Comparison of ENCODE assay signal across 8 mouse cellular contexts in the genomic region with DNA sequence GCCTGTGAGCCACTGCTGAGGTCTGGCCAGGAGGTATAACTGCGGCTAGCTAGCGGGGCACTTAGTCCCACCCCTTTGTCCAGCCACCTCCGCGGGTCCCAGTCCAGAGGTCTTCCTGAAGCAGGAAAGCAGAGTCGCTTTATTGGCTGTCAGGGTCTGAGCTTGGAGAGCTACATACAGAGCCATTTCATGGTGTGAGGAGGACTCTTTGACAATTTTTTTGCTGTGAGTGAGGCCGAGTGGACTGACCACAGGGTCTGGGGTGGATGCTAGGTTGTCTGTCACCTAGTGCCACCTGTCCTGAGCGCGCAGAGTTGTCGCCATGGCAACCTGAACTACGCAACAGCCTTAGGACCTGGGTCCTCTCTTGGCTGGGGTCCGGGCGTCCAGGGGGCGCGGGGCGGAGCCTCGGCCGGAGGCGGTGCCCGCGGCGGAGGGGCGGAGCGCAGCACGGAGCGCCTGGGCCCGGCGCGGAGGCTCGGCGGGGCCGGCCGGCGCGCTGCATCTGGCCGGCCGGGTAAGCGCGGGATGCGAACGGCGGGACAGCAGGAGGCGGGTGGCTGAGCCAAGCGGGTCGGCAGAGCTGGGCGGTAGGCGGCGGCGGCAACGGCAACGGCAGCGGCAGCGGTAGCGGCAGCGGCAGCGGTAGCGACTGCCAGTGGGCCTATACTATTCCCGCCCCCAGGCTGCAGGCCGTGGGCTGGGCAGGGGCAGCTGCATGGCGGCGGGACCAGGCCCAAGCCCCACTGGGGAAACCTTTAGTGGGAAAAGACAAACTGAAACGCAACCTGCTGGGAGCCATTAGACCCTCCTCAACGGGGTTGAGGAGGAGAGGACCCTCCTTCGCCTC. TPM values are rescaled to one million over a fixed set of nuclear protein-coding genes. Genes with fewer than 3 reads are reported as not detected.
DNase-seq lines count a peak whose midpoint lies in the region; ATAC-seq and TF ChIP-seq lines count a peak whose summit lies in the region.

Tmem121 (plus strand) TSS at position 489 of the 850 bp plus-strand sequence.

- no peaks in the 10 kb centered on the region for H3K36me3 ChIP-seq in heart, embryonic 15.5 days
- no peaks in the 10 kb centered on the region; the same call in 1 of the 2 replicates for H3K36me3 ChIP-seq in ES-E14 (ENCODE audit: control insufficient read depth, insufficient read depth, low read length, poor library complexity, severe bottlenecking)
- H3K36me3 ChIP-seq in hindbrain, embryonic 11.5 days (ENCODE audit: control insufficient read depth, insufficient read depth, low read length) = no peaks in the 10 kb centered on the region
- no peaks in the 10 kb centered on the region; the same call in 1 of the 2 replicates for H3K36me3 ChIP-seq in limb, embryonic 11.5 days (ENCODE audit: control insufficient read depth, insufficient read depth, low read length)

- TF ChIP-seq POLR2A in olfactory bulb, adult 2 months (IDR thresholded peaks at IDR 0.05; ENCODE audit: insufficient read depth, low read depth, low read length) = peak; percentile 47

- H3K4me3 ChIP-seq in heart, embryonic 15.5 days = peak within 1 kb of the TSS; percentile 65
- peak within 1 kb of the TSS; percentile 80 to 88 for H3K4me3 ChIP-seq in ES-E14 (ENCODE audit: insufficient read depth in 1 of 2, low read depth in 1 of 2, low read length in 2 of 2, poor library complexity in 1 of 2, severe bottlenecking in 1 of 2)
- H3K4me3 ChIP-seq in hindbrain, embryonic 11.5 days (ENCODE audit: low read depth, low read length) = peak within 1 kb of the TSS; percentile 67
- peak within 1 kb of the TSS; percentile 62 for H3K4me3 ChIP-seq in limb, embryonic 11.5 days (ENCODE audit: low read depth, low read length)
- H3K4me3 ChIP-seq in olfactory bulb, adult 2 months (ENCODE audit: insufficient read depth, low read depth, low read length) = peak within 1 kb of the TSS; percentile 94

- WGBS in heart, embryonic 15.5 days = 3% methylated on average over 63 of the region's 63 CpGs
- 1% methylated on average over 60 of the region's 63 CpGs for WGBS in hindbrain, embryonic 11.5 days
- 1% methylated on average over 63 of the region's 63 CpGs for WGBS in limb, embryonic 11.5 days
- WGBS in olfactory bulb, adult 2 months = 2% methylated on average over 62 of the region's 63 CpGs

- H3K4me2 ChIP-seq in heart, embryonic 15.5 days = peak within 1 kb of the TSS; percentile 95
- peak within 1 kb of the TSS; percentile 83 for H3K4me2 ChIP-seq in hindbrain, embryonic 11.5 days (replicated peaks; ENCODE audit: low read depth, low read length)
- peak within 1 kb of the TSS; percentile 89 for H3K4me2 ChIP-seq in limb, embryonic 11.5 days (ENCODE audit: low read depth, severe bottlenecking)

- no peak for TF ChIP-seq CTCF in olfactory bulb, adult 2 months (IDR thresholded peaks at IDR 0.05; ENCODE audit: insufficient read depth, low read depth, low read length)

- H3K27ac ChIP-seq in heart, embryonic 15.5 days = no peak within 1 kb of the TSS
- H3K27ac ChIP-seq in ES-E14 (ENCODE audit: insufficient read depth, low read depth, low read length, poor library complexity, severe bottlenecking) = no peak within 1 kb of the TSS
- H3K27ac ChIP-seq in hindbrain, embryonic 11.5 days (ENCODE audit: low read depth, low read length) = no peak within 1 kb of the TSS
- no peak within 1 kb of the TSS for H3K27ac ChIP-seq in limb, embryonic 11.5 days (replicated peaks; ENCODE audit: low read depth, low read length)
- peak within 1 kb of the TSS; percentile 40; the same call in 1 of the 2 replicates for H3K27ac ChIP-seq in olfactory bulb, adult 2 months (ENCODE audit: insufficient read depth, low read depth, low read length)

- peak; percentile 19; the same call in 1 of the 2 replicates for ATAC-seq in heart, embryonic 15.5 days (replicated peaks; ENCODE audit: insufficient number of reproducible peaks, insufficient read depth, low FRiP score, low read depth)
- peak; percentile 77 for ATAC-seq in hindbrain, embryonic 11.5 days (ENCODE audit: low FRiP score)
- ATAC-seq in limb, embryonic 11.5 days (ENCODE audit: insufficient number of reproducible peaks, low FRiP score, low TSS enrichment, low read depth) = peak; percentile 57

- in situ Hi-C loops in ES-E14 (cut with MboI; ENCODE audit: low sequenced_read_pairs in 2 of 2, unreplicated experiment in 2 of 2) = no loop called here

- H3K9me3 ChIP-seq in heart, embryonic 15.5 days (replicated peaks) = no peaks in the 10 kb centered on the region
- no peaks in the 10 kb centered on the region for H3K9me3 ChIP-seq in ES-E14 (ENCODE audit: control insufficient read depth, insufficient read depth, low read depth, low read length)
- no peaks in the 10 kb centered on the region for H3K9me3 ChIP-seq in hindbrain, embryonic 11.5 days (ENCODE audit: control insufficient read depth, low read length)
- no peaks in the 10 kb centered on the region for H3K9me3 ChIP-seq in limb, embryonic 11.5 days (ENCODE audit: control insufficient read depth, low read length)

- H3K27me3 ChIP-seq in heart, embryonic 15.5 days = peaks cover 57% of the 10 kb centered on the region
- H3K27me3 ChIP-seq in hindbrain, embryonic 11.5 days (ENCODE audit: control insufficient read depth, insufficient read depth, low read length) = peaks cover 5% of the 10 kb centered on the region; the same call in 1 of the 2 replicates
- peaks cover 7% of the 10 kb centered on the region; the same call in 1 of the 2 replicates for H3K27me3 ChIP-seq in limb, embryonic 11.5 days (ENCODE audit: control insufficient read depth, insufficient read depth, low read length)

- peaks cover 30% of the 10 kb centered on the region for H3K4me1 ChIP-seq in heart, embryonic 15.5 days (replicated peaks)
- peaks cover 0 to 19% of the 10 kb centered on the region in 2 experiments; a peak in 1 of 4 replicates for H3K4me1 ChIP-seq in ES-E14 (ENCODE audit: control insufficient read depth in 2 of 2, insufficient read depth in 2 of 2, low read length in 2 of 2, poor library complexity in 1 of 2)
- H3K4me1 ChIP-seq in hindbrain, embryonic 11.5 days (replicated peaks; ENCODE audit: control insufficient read depth, insufficient read depth, low read length) = peaks cover 10% of the 10 kb centered on the region
- H3K4me1 ChIP-seq in limb, embryonic 11.5 days (ENCODE audit: control insufficient read depth, insufficient read depth, low read length) = peaks cover 10% of the 10 kb centered on the region; the same call in 1 of the 2 replicates
- peaks cover 36% of the 10 kb centered on the region for H3K4me1 ChIP-seq in olfactory bulb, adult 2 months (ENCODE audit: control insufficient read depth, insufficient read depth, low read length)

- DNase-seq in heart, postnatal 4 days = no peak
- no peak for DNase-seq in ES-E14 (ENCODE audit: low read depth, low spot score)
- peak; percentile 76 for DNase-seq in cerebellum, adult 9-11 months
- DNase-seq in hindbrain, embryonic 11.5 days (ENCODE audit: low spot score) = peak; percentile 77
- peak; percentile 67 for DNase-seq in limb, embryonic 11.5 days (ENCODE audit: low spot score)
- no peak for DNase-seq in gastrocnemius, postnatal 25 days

- H3K9ac ChIP-seq in heart, embryonic 15.5 days = peak within 1 kb of the TSS; percentile 58
- peak within 1 kb of the TSS; percentile 79 for H3K9ac ChIP-seq in ES-E14 (ENCODE audit: insufficient read depth, low read depth, low read length, poor library complexity, severe bottlenecking)
- H3K9ac ChIP-seq in hindbrain, embryonic 11.5 days (ENCODE audit: low read depth, low read length) = peak within 1 kb of the TSS; percentile 84
- peak within 1 kb of the TSS; percentile 85 for H3K9ac ChIP-seq in limb, embryonic 11.5 days (ENCODE audit: low read length)

TF ChIP-seq in ES-E14, 5 proteins besides CTCF, POLR2A, EP300 and RAD21:
- TF ChIP-seq MAFK (IDR thresholded peaks at IDR 0.05; ENCODE audit: insufficient read depth, low read depth, low read length) = no peak
- no peak for TF ChIP-seq HCFC1 (IDR thresholded peaks at IDR 0.05; ENCODE audit: borderline replicate concordance, insufficient read depth, low read length)
- no peak for TF ChIP-seq ZC3H11A (IDR thresholded peaks at IDR 0.05; ENCODE audit: borderline replicate concordance, low read depth, low read length)
- TF ChIP-seq CHD2 (IDR thresholded peaks at IDR 0.05; ENCODE audit: low read depth, low read length) = no peak
- TF ChIP-seq ZNF384 (IDR thresholded peaks at IDR 0.05; ENCODE audit: low read depth, low read length) = no peak

RNA-seq across cellular contexts. Expression of gene Tmem121, which starts in this region (rescaled TPM):
- 2.0 and 7.8 TPM in 2 replicates for polyA plus RNA-seq in heart, embryonic 15.5 days (2015; fragmentation: Nextera tagmentation; extraction: Ambion mirVana)
- total RNA-seq in heart, postnatal 4 days (2021) = 1 to 10 TPM; 1.4 to 1.5 TPM
- 12.5 and 20.3 TPM in 2 replicates for total RNA-seq in ES-E14 (2012; rRNA removed)
- 8.9 and 10.8 TPM in 2 replicates for polyA plus RNA-seq in hindbrain, embryonic 11.5 days (2014; fragmentation: Nextera tagmentation; extraction: Ambion mirVana)
- 8.0 and 12.0 TPM in 2 replicates for polyA plus RNA-seq in limb, embryonic 11.5 days (2014; fragmentation: Nextera tagmentation; extraction: Ambion mirVana)
- polyA plus RNA-seq in olfactory bulb, adult 2 months (2012; ENCODE audit: insufficient read depth, insufficient read length, low replicate concordance, missing spikeins) = not detected in 2 replicates
- total RNA-seq in gastrocnemius, postnatal 25 days (2021) = under 1 TPM; 0.33 to 0.46 TPM

Comparison
In these comparisons a context has a peak if more than half of its experiments do, and no peak if none do; other contexts are left out.
1. ATAC-seq: peak in every context shown above with its lines; median percentile 77 in hindbrain, embryonic 11.5 days; 57 in limb, embryonic 11.5 days; 19 in heart, embryonic 15.5 days.
2. DNase-seq: peak in cerebellum, adult 9-11 months (single experiment), hindbrain, embryonic 11.5 days (single experiment) and limb, embryonic 11.5 days (single experiment); none in heart, postnatal 4 days (single experiment), ES-E14 (single experiment) and gastrocnemius, postnatal 25 days (single experiment).
3. Peak in every context shown above with its lines, with median percentiles within 50 percentile points of each other: H3K4me2 ChIP-seq, H3K4me3 ChIP-seq and H3K9ac ChIP-seq.